Mouse (Mus musculus) G1E (cell line): ENCODE data around the gene Kctd12.

Experiments
- CTCF ChIP-seq: IDR thresholded peaks from 2 replicates; pipeline ENCODE4 v1.5.1; 2012; ENCODE audit warnings: low read depth, low read length, inconsistent platforms, mixed read lengths
- GATA1 ChIP-seq: IDR thresholded peaks from 2 replicates; pipeline ENCODE4 v1.6.1; 2012; ENCODE audit warnings: borderline replicate concordance, low read length, inconsistent platforms, mixed read lengths
- GATA2 ChIP-seq: IDR thresholded peaks from 2 replicates; pipeline ENCODE4 v1.6.1; 2012; ENCODE audit warnings: low read depth, low read length, inconsistent platforms, borderline replicate concordance
- TAL1 ChIP-seq: conservative IDR thresholded peaks from 2 replicates; pipeline ENCODE4 v1.6.1; 2012; ENCODE audit warnings: low read depth, low read length, inconsistent platforms, mixed read lengths

- TF ChIP-seq GATA1 (no peak), CTCF (no peak), GATA2 (no peak), TAL1 (no peak)
These were observed 51.5 kb downstream of the Kctd12 start for GRCm38 (mm10) chr14:102930933-102931332.
